Mouse (Mus musculus): ENCODE results near the gene Mt2. TPM values are rescaled to one million over a fixed set of nuclear protein-coding genes. Genes with fewer than 3 reads are reported as not detected.

Gene Mt2
- polyA plus RNA-seq, 1 experiment from 2014 or later: 17.9 TPM

DNA sequence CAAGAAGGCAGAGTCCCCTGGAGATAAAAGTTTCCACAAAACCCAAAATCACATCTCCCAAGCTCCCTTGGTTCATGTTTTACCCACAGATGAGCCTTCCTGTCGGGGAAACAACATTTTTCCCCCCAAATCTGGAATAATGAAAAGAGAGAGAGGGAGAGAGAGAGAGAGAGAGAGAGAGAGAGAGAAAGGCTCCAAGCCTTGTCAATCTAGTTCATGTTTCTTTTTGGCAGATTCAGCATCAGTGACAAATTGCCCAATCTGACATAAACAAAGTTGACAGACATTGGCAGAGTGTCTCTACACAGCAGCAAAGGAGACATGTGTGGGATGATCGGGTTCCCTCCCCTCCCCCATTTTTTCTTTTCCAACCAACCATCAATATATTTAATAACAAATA is 35.0 kb downstream of the Mt2 start:
- no peak overlapping the region for H3K27ac ChIP-seq (ENCODE audit: low read length)
- H3K36me3 ChIP-seq (ENCODE audit: control insufficient read depth, insufficient read depth, low read length): no peaks in the 10 kb centered on the region
- H3K4me3 ChIP-seq (ENCODE audit: low read depth, low read length): no peak overlapping the region
- no peak overlapping the region for H3K4me2 ChIP-seq (ENCODE audit: low read length)
- ATAC-seq: no peak
- H3K27me3 ChIP-seq (ENCODE audit: control insufficient read depth, insufficient read depth, low read depth, low read length): no peaks in the 10 kb centered on the region
- 64% methylated on average over 2 of the region's 2 CpGs for WGBS
- H3K4me1 ChIP-seq (ENCODE audit: control insufficient read depth, insufficient read depth, low read length): no peaks in the 10 kb centered on the region
- H3K9me3 ChIP-seq (replicated peaks; ENCODE audit: control insufficient read depth, low read length, poor library complexity, severe bottlenecking): no peaks in the 10 kb centered on the region
- no peak overlapping the region for H3K9ac ChIP-seq (ENCODE audit: low read depth, low read length)

DNA sequence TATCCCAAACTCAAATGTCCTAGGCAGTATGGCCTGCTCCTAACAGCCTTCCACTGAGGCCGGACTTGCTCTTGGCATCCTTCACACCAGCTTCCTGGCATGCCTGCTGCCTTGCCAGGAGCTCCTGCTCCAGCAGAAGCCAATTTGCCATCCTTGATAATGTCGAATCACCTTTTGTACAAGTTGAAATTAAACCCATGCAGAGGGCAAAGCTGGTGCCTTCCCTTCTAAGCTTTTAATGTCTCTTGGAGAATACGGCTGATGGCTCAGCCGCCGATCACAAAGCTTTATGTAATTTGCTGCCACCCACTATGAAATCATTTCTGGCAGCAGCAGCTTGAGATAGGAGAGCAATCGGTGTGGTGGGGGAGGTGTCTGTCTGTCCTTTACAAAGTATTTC is 37.2 kb downstream of the Mt2 start:
- Histone ChIP-seq H3K27ac (ENCODE audit: low read length) (no peak overlapping the region), H3K9me3 (replicated peaks; ENCODE audit: control insufficient read depth, low read length, poor library complexity, severe bottlenecking) (no peaks in the 10 kb centered on the region), H3K4me3 (ENCODE audit: low read depth, low read length) (no peak overlapping the region), H3K9ac (ENCODE audit: low read depth, low read length) (no peak overlapping the region), H3K4me1 (ENCODE audit: control insufficient read depth, insufficient read depth, low read length) (peaks cover 5% of the 10 kb centered on the region), H3K27me3 (ENCODE audit: control insufficient read depth, insufficient read depth, low read depth, low read length) (no peaks in the 10 kb centered on the region), H3K36me3 (ENCODE audit: control insufficient read depth, insufficient read depth, low read length) (no peaks in the 10 kb centered on the region), H3K4me2 (ENCODE audit: low read length) (no peak overlapping the region)
- ATAC-seq: no peak
- 61% methylated on average over 6 of the region's 6 CpGs for whole genome bisulfite sequencing

DNA sequence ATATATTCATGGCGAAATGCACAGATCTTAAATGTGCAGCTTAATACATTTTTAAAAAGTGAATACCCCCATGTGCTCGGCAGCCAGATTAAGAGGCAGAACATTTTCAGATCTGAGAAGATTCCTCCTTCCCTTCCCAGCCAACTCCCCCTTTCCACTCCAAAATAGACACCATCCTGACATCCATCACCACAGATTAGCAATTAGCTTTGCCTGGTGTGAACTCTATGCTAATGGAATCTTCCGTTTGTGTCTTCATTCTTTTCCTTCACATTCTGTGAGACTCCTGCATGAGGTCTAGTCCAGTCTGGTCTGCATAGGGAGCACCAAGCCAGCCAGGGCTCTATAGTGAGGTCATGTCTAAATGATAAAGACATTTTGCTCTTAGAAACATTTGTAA is 37.8 kb downstream of the Mt2 start:
- Histone ChIP-seq H3K9me3 (replicated peaks; ENCODE audit: control insufficient read depth, low read length, poor library complexity, severe bottlenecking) (no peaks in the 10 kb centered on the region), H3K36me3 (ENCODE audit: control insufficient read depth, insufficient read depth, low read length) (no peaks in the 10 kb centered on the region), H3K4me2 (ENCODE audit: low read length) (no peak overlapping the region), H3K27me3 (ENCODE audit: control insufficient read depth, insufficient read depth, low read depth, low read length) (no peaks in the 10 kb centered on the region), H3K4me3 (ENCODE audit: low read depth, low read length) (no peak overlapping the region), H3K9ac (ENCODE audit: low read depth, low read length) (no peak overlapping the region), H3K4me1 (ENCODE audit: control insufficient read depth, insufficient read depth, low read length) (peaks cover 6% of the 10 kb centered on the region), H3K27ac (ENCODE audit: low read length) (no peak overlapping the region)
- no peak for ATAC-seq
- WGBS: 65% methylated on average over 3 of the region's 3 CpGs

DNA sequence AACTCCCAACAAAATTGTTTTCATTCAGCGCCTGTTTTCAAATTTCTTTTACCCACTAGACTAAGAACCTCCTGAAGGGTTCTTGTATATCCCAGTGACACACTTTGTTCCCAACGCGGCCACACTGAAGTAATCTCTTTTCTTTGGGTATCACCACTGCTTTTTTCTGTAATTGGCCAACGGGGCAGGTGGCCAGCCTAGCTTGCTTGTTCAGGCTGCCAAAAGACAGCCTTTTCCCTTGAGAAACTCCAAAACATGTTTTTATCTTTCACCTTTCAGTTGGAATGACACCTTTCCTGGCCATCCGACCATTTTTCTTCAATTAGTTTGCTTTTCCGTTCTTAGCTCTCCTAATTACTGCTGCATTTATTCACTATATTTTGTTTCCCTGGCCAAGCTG is 41.4 kb downstream of the Mt2 start:
- peaks cover 20% of the 10 kb centered on the region for H3K4me1 ChIP-seq (ENCODE audit: control insufficient read depth, insufficient read depth, low read length)
- no peak for ATAC-seq
- 56% methylated on average over 6 of the region's 6 CpGs for WGBS
- H3K9me3 ChIP-seq (replicated peaks; ENCODE audit: control insufficient read depth, low read length, poor library complexity, severe bottlenecking): no peaks in the 10 kb centered on the region
- H3K4me3 ChIP-seq (ENCODE audit: low read depth, low read length): peak overlapping the region; percentile 68
- H3K9ac ChIP-seq (ENCODE audit: low read depth, low read length): 0 out of 2 replicates have a peak overlapping the region, but pooled peaks have one; percentile 53
- H3K36me3 ChIP-seq (ENCODE audit: control insufficient read depth, insufficient read depth, low read length): no peaks in the 10 kb centered on the region
- H3K27ac ChIP-seq (ENCODE audit: low read length): no peak overlapping the region
- no peaks in the 10 kb centered on the region for H3K27me3 ChIP-seq (ENCODE audit: control insufficient read depth, insufficient read depth, low read depth, low read length)
- H3K4me2 ChIP-seq (ENCODE audit: low read length): peak overlapping the region; percentile 71

DNA sequence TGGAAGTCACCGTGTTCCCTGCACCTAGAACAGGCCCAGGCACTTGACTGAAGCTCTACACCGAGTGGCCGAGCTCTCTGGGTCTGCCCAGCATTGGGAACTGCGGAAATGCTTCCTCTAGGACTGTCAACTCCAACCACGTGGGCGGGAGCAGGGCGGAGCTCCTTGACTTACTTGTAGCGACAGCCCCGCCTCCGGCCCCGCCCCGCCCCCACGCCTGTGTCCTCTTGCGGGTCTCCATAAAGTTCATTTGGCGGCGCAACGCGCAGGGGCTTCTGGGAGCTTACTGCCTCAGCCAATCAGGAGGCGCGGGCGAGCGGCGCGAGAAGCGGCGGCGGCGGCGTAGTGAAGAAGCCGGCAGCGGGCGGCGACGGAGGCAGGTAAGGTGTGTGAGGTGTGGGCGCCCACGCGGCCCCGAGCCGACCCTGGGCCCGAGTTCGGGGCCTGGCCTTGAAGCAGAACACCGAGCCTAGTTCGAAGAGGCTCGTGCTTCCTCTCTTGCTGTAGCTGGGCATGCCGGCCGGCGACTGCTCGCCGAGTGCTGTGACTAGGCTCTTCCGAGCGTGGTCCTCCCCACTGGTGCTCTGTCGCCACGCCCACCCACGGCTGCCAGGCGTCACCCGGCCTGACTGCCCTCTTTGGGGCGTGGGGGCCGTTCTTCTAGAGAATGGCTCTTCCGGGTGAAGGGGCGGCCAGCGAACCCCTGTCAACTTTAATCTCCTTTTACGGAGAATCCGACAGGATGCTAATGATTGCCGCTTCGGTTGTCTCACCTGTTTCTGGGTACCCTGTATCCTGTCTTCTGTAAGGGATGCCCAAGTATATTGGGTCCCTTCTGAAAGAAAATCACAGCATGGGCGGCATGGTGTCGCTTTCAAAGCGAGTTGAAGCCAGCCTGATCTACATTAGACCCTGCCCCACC is 42.0 kb downstream of the Mt2 start, which contains the start of gene Nup93:
Gene Nup93, plus strand, starts transcription at position 313 of the 922 bp plus-strand sequence.
- H3K27ac ChIP-seq (ENCODE audit: low read length): peak within 1 kb of the TSS; percentile 76
- H3K4me3 ChIP-seq (ENCODE audit: low read depth, low read length): peak within 1 kb of the TSS; percentile 68
- H3K4me1 ChIP-seq (ENCODE audit: control insufficient read depth, insufficient read depth, low read length): peaks cover 20% of the 10 kb centered on the region
- peak; percentile 95 for ATAC-seq
- H3K9ac ChIP-seq (ENCODE audit: low read depth, low read length): peak within 1 kb of the TSS; percentile 81
- no peaks in the 10 kb centered on the region for H3K9me3 ChIP-seq (replicated peaks; ENCODE audit: control insufficient read depth, low read length, poor library complexity, severe bottlenecking)
- H3K36me3 ChIP-seq (ENCODE audit: control insufficient read depth, insufficient read depth, low read length): no peaks in the 10 kb centered on the region
- WGBS: under 1% methylated on average over 64 of the region's 68 CpGs
- no peaks in the 10 kb centered on the region for H3K27me3 ChIP-seq (ENCODE audit: control insufficient read depth, insufficient read depth, low read depth, low read length)
- H3K4me2 ChIP-seq (ENCODE audit: low read length): peak within 1 kb of the TSS; percentile 71

Other genes starting within 250 kb of the Mt2 start
- 61.2 and 67.5 TPM in 2 replicates for gene Amfr, start 159.8 kb upstream of the Mt2 start, polyA plus RNA-seq (2015; fragmentation: Nextera tagmentation; extraction: Ambion mirVana)
- gene Nudt21, start 135.6 kb upstream of the Mt2 start, polyA plus RNA-seq (2015; fragmentation: Nextera tagmentation; extraction: Ambion mirVana): 84.7 and 85.7 TPM in 2 replicates
- gene Ogfod1, start 135.5 kb upstream of the Mt2 start, polyA plus RNA-seq (2015; fragmentation: Nextera tagmentation; extraction: Ambion mirVana): 18.0 and 18.3 TPM in 2 replicates
- 22.0 and 22.9 TPM in 2 replicates for gene Bbs2, start 73.7 kb upstream of the Mt2 start, polyA plus RNA-seq (2015; fragmentation: Nextera tagmentation; extraction: Ambion mirVana)
- not detected in 2 replicates for gene Mt4, start 35.5 kb upstream of the Mt2 start, polyA plus RNA-seq (2015; fragmentation: Nextera tagmentation; extraction: Ambion mirVana)
- gene Mt3, start 20.1 kb upstream of the Mt2 start, polyA plus RNA-seq (2015; fragmentation: Nextera tagmentation; extraction: Ambion mirVana): 141 and 227 TPM in 2 replicates
- gene Mt1, start 6.4 kb downstream of the Mt2 start, polyA plus RNA-seq (2015; fragmentation: Nextera tagmentation; extraction: Ambion mirVana): 51.8 and 86.0 TPM in 2 replicates
- gene Nup93, start 41.9 kb downstream of the Mt2 start, polyA plus RNA-seq (2015; fragmentation: Nextera tagmentation; extraction: Ambion mirVana): 58.6 and 59.1 TPM in 2 replicates
- 0.09 TPM in 1 of 2 replicates, not detected in the other for gene Slc12a3, start 156.5 kb downstream of the Mt2 start, polyA plus RNA-seq (2015; fragmentation: Nextera tagmentation; extraction: Ambion mirVana)
- gene Herpud1, start 213.8 kb downstream of the Mt2 start, polyA plus RNA-seq (2015; fragmentation: Nextera tagmentation; extraction: Ambion mirVana): 72.3 and 82.7 TPM in 2 replicates